Mouse (Mus musculus) lung, adult 2 months (tissue): ENCODE data around the gene Fkbp8.

Source experiments
- CTCF ChIP-seq: fragments of 200-500 bp; IDR thresholded peaks from 2 replicates; pipeline ENCODE4 v1.5.1; 2011; ENCODE audit warnings: mild to moderate bottlenecking, low read length, control low read depth; ENCODE audit not compliant: insufficient read depth
- POLR2A ChIP-seq: fragments of 200-500 bp; IDR thresholded peaks from 2 replicates; pipeline ENCODE4 v1.6.1; 2011; ENCODE audit warnings: low read depth, mild to moderate bottlenecking, control low read depth, low read length, borderline replicate concordance; ENCODE audit errors: extremely low read depth

DNA sequence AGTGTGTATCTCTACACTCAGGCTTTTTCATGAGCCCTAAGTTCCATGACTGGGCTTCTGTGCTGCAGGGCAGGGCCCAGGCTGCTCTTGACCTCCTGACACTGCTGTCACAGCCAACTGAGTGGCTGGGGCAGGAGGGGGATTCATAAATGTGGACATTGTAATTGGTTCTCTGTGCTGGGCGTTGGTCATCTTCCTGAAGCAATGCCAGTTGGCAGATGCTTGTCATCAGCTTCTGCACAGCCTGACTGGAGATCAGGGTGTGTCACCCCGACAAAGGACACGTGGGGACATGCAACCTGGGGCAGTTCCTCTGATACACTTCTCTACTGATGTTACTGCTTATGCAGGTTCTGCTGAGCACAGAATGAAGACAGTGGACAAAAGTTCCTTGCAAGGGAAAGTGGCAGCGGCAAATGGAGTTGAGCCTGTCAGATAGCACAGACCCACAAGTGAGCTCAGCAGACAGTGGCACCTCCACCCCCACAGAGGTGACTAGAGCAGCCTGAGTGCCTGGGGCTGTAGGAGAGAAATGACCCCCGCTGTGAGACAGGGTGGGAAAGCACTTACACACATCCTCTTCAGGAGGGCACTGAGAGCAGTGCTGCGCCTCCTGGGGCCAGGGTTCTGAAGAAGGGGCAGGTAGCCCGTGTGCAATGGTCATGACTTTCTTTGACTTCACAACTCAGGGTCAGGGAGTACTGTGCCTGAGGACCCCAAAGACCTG lies 34.4 kb downstream of the Fkbp8 start:
- TF ChIP-seq CTCF (no peak), POLR2A (no peak)
